Mouse (Mus musculus): ENCODE results near the gene Smim6.

- TF ChIP-seq POLR2A (IDR thresholded peaks at IDR 0.05; ENCODE audit: insufficient read depth, low read depth, low read length) = no peak
- TF ChIP-seq CTCF (IDR thresholded peaks at IDR 0.05; ENCODE audit: insufficient read depth, low read depth, low read length) = no peak
Observed at GRCm38 (mm10) chr11:115950719-115951118, 38.9 kb downstream of the Smim6 start.

Data from olfactory bulb, adult 2 months (tissue).